Mouse (Mus musculus): ENCODE measurements at regions not wholly inside any gene's neighbourhood (a gene's known extent, or its start where the extent isn't known, plus 50 kb on each side); places are given as distances from the start of the nearest gene placed in this dataset.
A peak's percentile ranks its signal among the peaks of the same experiment; 100 is the strongest.

- Histone ChIP-seq H3K27ac (ENCODE audit: low read depth, low read length) (no peak overlapping the region), H3K36me3 (ENCODE audit: insufficient read depth) (no peaks in the 10 kb centered on the region), H3K4me2 (ENCODE audit: low read depth) (no peak overlapping the region), H3K9ac (no peak overlapping the region), H3K4me1 (ENCODE audit: insufficient read depth) (0 out of 2 replicates have a peak, but pooled peaks cover 3% of the 10 kb centered on the region), H3K27me3 (ENCODE audit: insufficient read depth, low read length) (no peaks in the 10 kb centered on the region), H3K9me3 (ENCODE audit: low read length) (no peaks in the 10 kb centered on the region), H3K4me3 (ENCODE audit: low read depth, low read length) (no peak overlapping the region)
- DNase-seq = no peak
- no peak for TF ChIP-seq CTCF (IDR thresholded peaks at IDR 0.05; ENCODE audit: low read depth)
- 20% methylated on average over 11 of the region's 11 CpGs for WGBS
- ATAC-seq = no peak
Observed at GRCm38 (mm10) chr6:98666388-98666989, 323.9 kb upstream of the Gm765 start.

DNA sequence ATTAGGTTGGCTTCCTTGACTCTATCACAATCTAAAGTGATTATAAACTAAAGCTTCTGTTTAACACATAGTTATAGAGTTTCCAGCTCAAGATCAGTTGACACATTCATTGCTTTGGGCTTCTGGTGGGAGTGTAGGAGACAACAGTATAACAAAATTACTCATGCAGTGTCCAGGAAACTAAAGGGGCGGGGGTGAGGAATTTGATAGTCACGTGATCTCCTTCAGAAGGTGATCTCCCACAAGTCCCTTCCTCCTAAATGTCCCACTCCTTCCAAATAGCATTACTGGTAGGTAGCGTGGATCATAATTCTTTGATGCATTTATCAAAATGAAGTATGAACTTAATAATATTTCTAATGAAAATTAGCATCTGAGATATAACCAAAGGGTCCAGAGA is 309.3 kb upstream of the Gm765 start:
- WGBS = 95% methylated on average over 3 of the region's 3 CpGs
- DNase-seq = no peak
- Histone ChIP-seq H3K36me3 (ENCODE audit: insufficient read depth) (no peaks in the 10 kb centered on the region), H3K9ac (no peak overlapping the region), H3K4me2 (ENCODE audit: low read depth) (no peak overlapping the region), H3K27me3 (ENCODE audit: insufficient read depth, low read length) (no peaks in the 10 kb centered on the region), H3K4me1 (ENCODE audit: insufficient read depth) (no peaks in the 10 kb centered on the region), H3K4me3 (ENCODE audit: low read depth, low read length) (no peak overlapping the region), H3K27ac (ENCODE audit: low read depth, low read length) (no peak overlapping the region), H3K9me3 (ENCODE audit: low read length) (no peaks in the 10 kb centered on the region)
- ATAC-seq = no peak
- TF ChIP-seq CTCF (IDR thresholded peaks at IDR 0.05; ENCODE audit: low read depth) = no peak

- DNase-seq (no peak), ATAC-seq (no peak)
- TF ChIP-seq CTCF (IDR thresholded peaks at IDR 0.05; ENCODE audit: low read depth) = no peak
- Histone ChIP-seq H3K4me2 (ENCODE audit: low read depth) (no peak overlapping the region), H3K27me3 (ENCODE audit: insufficient read depth, low read length) (no peaks in the 10 kb centered on the region), H3K9ac (no peak overlapping the region), H3K4me1 (ENCODE audit: insufficient read depth) (no peaks in the 10 kb centered on the region), H3K9me3 (ENCODE audit: low read length) (no peaks in the 10 kb centered on the region), H3K27ac (ENCODE audit: low read depth, low read length) (no peak overlapping the region), H3K4me3 (ENCODE audit: low read depth, low read length) (no peak overlapping the region), H3K36me3 (ENCODE audit: insufficient read depth) (no peaks in the 10 kb centered on the region)
Observed at GRCm38 (mm10) chr6:98651315-98651714, 308.8 kb upstream of the Gm765 start.

- no peaks in the 10 kb centered on the region for H3K4me1 ChIP-seq (ENCODE audit: insufficient read depth)
- WGBS = 94% methylated on average over 5 of the region's 5 CpGs
- no peak for DNase-seq
Observed at GRCm38 (mm10) chr6:98640316-98640715, 297.8 kb upstream of the Gm765 start.

GRCm38 (mm10) chr6:98635816-98636215 is 293.3 kb upstream of the Gm765 start:
- no peaks in the 10 kb centered on the region for H3K27me3 ChIP-seq (ENCODE audit: insufficient read depth, low read length)
- H3K36me3 ChIP-seq (ENCODE audit: insufficient read depth) = no peaks in the 10 kb centered on the region
- WGBS = 88% methylated on average over 6 of the region's 6 CpGs
- H3K9ac ChIP-seq = no peak overlapping the region
- no peak for DNase-seq
- H3K9me3 ChIP-seq (ENCODE audit: low read length) = no peaks in the 10 kb centered on the region
- no peak overlapping the region for H3K4me2 ChIP-seq (ENCODE audit: low read depth)
- H3K4me1 ChIP-seq (ENCODE audit: insufficient read depth) = no peaks in the 10 kb centered on the region
- H3K27ac ChIP-seq (ENCODE audit: low read depth, low read length) = no peak overlapping the region
- H3K4me3 ChIP-seq (ENCODE audit: low read depth, low read length) = no peak overlapping the region
- no peak for TF ChIP-seq CTCF (IDR thresholded peaks at IDR 0.05; ENCODE audit: low read depth)
- ATAC-seq = no peak

More at GRCm38 (mm10) chr6:98640316-98640715, 297.8 kb upstream of the Gm765 start:
- H3K9ac ChIP-seq = no peak overlapping the region
- no peak overlapping the region for H3K4me3 ChIP-seq (ENCODE audit: low read depth, low read length)
- no peaks in the 10 kb centered on the region for H3K9me3 ChIP-seq (ENCODE audit: low read length)
- no peaks in the 10 kb centered on the region for H3K27me3 ChIP-seq (ENCODE audit: insufficient read depth, low read length)
- TF ChIP-seq CTCF (IDR thresholded peaks at IDR 0.05; ENCODE audit: low read depth) = no peak
- no peak for ATAC-seq
- no peak overlapping the region for H3K4me2 ChIP-seq (ENCODE audit: low read depth)
- H3K36me3 ChIP-seq (ENCODE audit: insufficient read depth) = no peaks in the 10 kb centered on the region
- no peak overlapping the region for H3K27ac ChIP-seq (ENCODE audit: low read depth, low read length)

GRCm38 (mm10) chr6:98632278-98633063 is 289.9 kb upstream of the Gm765 start:
- H3K9ac ChIP-seq = no peak overlapping the region
- H3K27ac ChIP-seq (ENCODE audit: low read depth, low read length) = no peak overlapping the region
- TF ChIP-seq CTCF (IDR thresholded peaks at IDR 0.05; ENCODE audit: low read depth) = no peak
- ATAC-seq = peak; percentile 47; the same call in 1 of the 2 replicates
- 0 out of 2 replicates have a peak overlapping the region, but pooled peaks have one; percentile 13 for H3K4me2 ChIP-seq (ENCODE audit: low read depth)
- no peaks in the 10 kb centered on the region for H3K4me1 ChIP-seq (ENCODE audit: insufficient read depth)
- peak; percentile 18 for DNase-seq
- H3K36me3 ChIP-seq (ENCODE audit: insufficient read depth) = no peaks in the 10 kb centered on the region
- H3K4me3 ChIP-seq (ENCODE audit: low read depth, low read length) = no peak overlapping the region
- H3K9me3 ChIP-seq (ENCODE audit: low read length) = no peaks in the 10 kb centered on the region
- WGBS = 46% methylated on average over 17 of the region's 18 CpGs
- no peaks in the 10 kb centered on the region for H3K27me3 ChIP-seq (ENCODE audit: insufficient read depth, low read length)

GRCm38 (mm10) chr6:98631269-98631668 is 288.7 kb upstream of the Gm765 start:
- Histone ChIP-seq H3K9ac (no peak overlapping the region), H3K4me2 (ENCODE audit: low read depth) (no peak overlapping the region), H3K27me3 (ENCODE audit: insufficient read depth, low read length) (no peaks in the 10 kb centered on the region), H3K36me3 (ENCODE audit: insufficient read depth) (no peaks in the 10 kb centered on the region), H3K27ac (ENCODE audit: low read depth, low read length) (no peak overlapping the region), H3K4me1 (ENCODE audit: insufficient read depth) (no peaks in the 10 kb centered on the region), H3K9me3 (ENCODE audit: low read length) (no peaks in the 10 kb centered on the region), H3K4me3 (ENCODE audit: low read depth, low read length) (no peak overlapping the region)
- no peak for DNase-seq
- TF ChIP-seq CTCF (IDR thresholded peaks at IDR 0.05; ENCODE audit: low read depth) = no peak
- WGBS = 77% methylated on average over 8 of the region's 8 CpGs
- no peak for ATAC-seq

Data from forebrain, postnatal 0 days (tissue).